Mouse (Mus musculus) kidney, adult 2 months (tissue): ENCODE data around the gene Med31.

Source experiments
- CTCF ChIP-seq: fragments of 200-500 bp; conservative IDR thresholded peaks from 2 replicates; pipeline ENCODE4 v1.5.1; 2011; ENCODE audit warnings: low read depth, mild to moderate bottlenecking, control low read depth, low read length, moderate library complexity, mixed read lengths; ENCODE audit not compliant: insufficient read depth, insufficient read length
- POLR2A ChIP-seq: fragments of 200-500 bp; IDR thresholded peaks from one replicate; pipeline ENCODE4 v1.6.1; 2011; ENCODE audit warnings: low read depth, low read length, control low read depth

- TF ChIP-seq CTCF (no peak), POLR2A (no peak)
Measured at GRCm38 (mm10) chr11:72226901-72227300, 11.5 kb upstream of the Med31 start.
